Mouse (Mus musculus): ENCODE results near the gene Calr.
A peak's percentile ranks its signal among the peaks of the same experiment; 100 is the strongest.

Gene Calr

GRCm38 (mm10) chr8:84846722-84847572 is at the start of gene Calr:
TSS of gene Calr (minus strand) at chr8:84846934.
- DNase-seq (ENCODE audit: low read depth, low spot score): peak; percentile 100

- no peak for DNase-seq (ENCODE audit: low read depth, low spot score)
These were observed 49.2 kb upstream of the Calr start for GRCm38 (mm10) chr8:84895963-84896362.

- DNase-seq (ENCODE audit: low read depth, low spot score): peak; percentile 99
These were observed 47.0 kb upstream of the Calr start, which contains the start of gene Gcdh for GRCm38 (mm10) chr8:84893709-84894134. TSS of gene Gcdh (minus strand) at chr8:84893921.

- no peak for DNase-seq (ENCODE audit: low read depth, low spot score)
These were observed 46.4 kb upstream of the Calr start for GRCm38 (mm10) chr8:84892993-84893708.

GRCm38 (mm10) chr8:84889141-84889540 is 42.4 kb upstream of the Calr start:
- no peak for DNase-seq (ENCODE audit: low read depth, low spot score)

- DNase-seq (ENCODE audit: low read depth, low spot score): no peak
These were observed 41.5 kb upstream of the Calr start for GRCm38 (mm10) chr8:84888280-84888679.

- no peak for DNase-seq (ENCODE audit: low read depth, low spot score)
These were observed 38.0 kb upstream of the Calr start for GRCm38 (mm10) chr8:84884728-84885127.

GRCm38 (mm10) chr8:84878915-84879314 is 32.2 kb upstream of the Calr start:
- DNase-seq (ENCODE audit: low read depth, low spot score): no peak

- no peak for DNase-seq (ENCODE audit: low read depth, low spot score)
These were observed 30.7 kb upstream of the Calr start for GRCm38 (mm10) chr8:84877297-84878035.

- DNase-seq (ENCODE audit: low read depth, low spot score): no peak
These were observed 27.6 kb upstream of the Calr start for GRCm38 (mm10) chr8:84874339-84874738.

GRCm38 (mm10) chr8:84873016-84873415 is 26.3 kb upstream of the Calr start:
- DNase-seq (ENCODE audit: low read depth, low spot score): peak; percentile 52

- DNase-seq (ENCODE audit: low read depth, low spot score): peak; percentile 57
These were observed 25.7 kb upstream of the Calr start for GRCm38 (mm10) chr8:84872309-84872965.

- peak; percentile 85 for DNase-seq (ENCODE audit: low read depth, low spot score)
These were observed 24.9 kb upstream of the Calr start, which contains the start of gene Syce2 for GRCm38 (mm10) chr8:84871376-84872308. TSS of gene Syce2 (plus strand) at chr8:84872111.

- peak; percentile 96 for DNase-seq (ENCODE audit: low read depth, low spot score)
These were observed 10.2 kb upstream of the Calr start, which contains the start of gene Farsa for GRCm38 (mm10) chr8:84856864-84857441. TSS of gene Farsa (plus strand) at chr8:84856989.

- no peak for DNase-seq (ENCODE audit: low read depth, low spot score)
These were observed 9.7 kb upstream of the Calr start for GRCm38 (mm10) chr8:84856434-84856833.

GRCm38 (mm10) chr8:84847684-84848435 is 1.1 kb upstream of the Calr start:
- peak; percentile 69 for DNase-seq (ENCODE audit: low read depth, low spot score)

GRCm38 (mm10) chr8:84846094-84846721 is 526 bp downstream of the Calr start:
- peak; percentile 60 for DNase-seq (ENCODE audit: low read depth, low spot score)

- no peak for DNase-seq (ENCODE audit: low read depth, low spot score)
These were observed 1.2 kb downstream of the Calr start for GRCm38 (mm10) chr8:84845355-84846093.

All from R1 (cell line).